Mouse (Mus musculus): Measurements from ENCODE around the gene Gm3327. TPM values are rescaled to one million over a fixed set of nuclear protein-coding genes. Genes with fewer than 3 reads are reported as not detected.
"Not testable (repeated sequence)": the region's sequence is repeated elsewhere in the genome, so short reads cannot be mapped to it uniquely, and the experiment has no call there.

The Gm3327 gene
- total RNA-seq (2021), result not detected
- long read RNA-seq, experiment 1, result 0 reads
- long read RNA-seq, experiment 2, result 0 reads

DNA sequence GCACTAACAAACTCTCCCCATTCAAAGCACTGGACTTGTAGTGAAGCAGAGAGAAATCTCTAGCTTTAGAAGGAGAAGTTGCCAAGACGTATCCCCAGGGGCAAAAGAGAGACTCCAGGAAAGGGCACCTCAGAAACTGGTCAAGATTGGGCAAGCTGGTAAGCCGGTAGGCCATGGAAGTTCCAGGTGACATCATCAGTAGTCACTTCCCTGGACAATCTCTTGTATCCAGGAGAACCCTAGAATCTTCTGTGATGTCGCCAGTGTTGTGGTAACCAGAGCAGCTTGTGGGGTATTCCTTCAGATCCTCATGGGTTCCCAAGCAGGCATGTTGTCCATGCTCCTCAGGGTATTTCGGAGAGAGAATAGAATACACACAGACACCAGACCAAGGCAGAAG is at the start of gene Gm3327:
Gene Gm3327, plus strand, starts transcription at position 301 of the 400 bp plus-strand sequence.
- not testable (repeated sequence) for DNase-seq

DNA sequence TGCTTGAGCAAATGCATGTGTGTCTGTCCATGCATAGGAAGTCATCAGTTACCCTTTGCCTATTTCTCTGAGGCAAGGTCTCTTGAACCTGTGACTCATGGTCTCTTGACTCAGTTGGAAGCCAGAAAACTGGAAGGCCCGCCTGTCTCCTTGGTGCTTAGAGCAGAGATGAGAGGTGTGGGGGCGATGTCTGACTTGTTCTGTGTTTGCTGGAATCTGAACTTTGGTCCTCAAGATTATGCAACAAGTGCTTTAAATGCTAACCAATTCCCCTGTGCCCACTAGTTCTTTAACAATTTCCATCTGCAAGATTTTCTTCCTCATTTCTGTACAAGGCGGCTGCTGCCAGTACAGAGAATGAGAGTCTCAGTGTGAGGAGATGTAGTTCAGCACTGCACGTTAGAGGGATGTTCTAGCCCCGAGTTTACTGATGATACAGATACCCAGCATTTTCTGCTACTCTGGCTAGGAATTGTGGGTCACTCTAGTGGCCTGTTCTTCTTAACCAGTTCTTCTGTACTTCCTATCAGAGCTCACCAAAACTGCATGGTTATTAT is 45.8 kb upstream of the Gm3327 start:
- not testable (repeated sequence) for DNase-seq

DNA sequence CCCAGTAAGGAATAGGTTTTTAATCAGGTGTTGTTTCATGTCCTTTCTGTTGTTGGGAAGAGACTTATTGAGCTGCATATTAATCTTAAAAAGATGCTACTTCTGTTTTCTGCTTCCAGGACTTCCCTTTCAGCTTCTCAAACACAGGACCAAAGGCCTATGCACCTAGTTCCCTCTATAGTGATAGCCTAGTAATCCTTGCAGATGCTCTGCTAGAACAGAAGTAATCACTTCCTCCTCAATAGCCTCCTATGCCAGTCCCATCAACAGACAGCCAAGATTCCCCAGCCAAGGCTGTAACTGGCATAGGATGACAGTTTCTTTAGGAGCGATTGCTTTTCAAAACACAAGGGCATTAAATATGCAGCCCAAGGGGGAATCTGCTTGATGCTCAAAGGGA is 37.1 kb upstream of the Gm3327 start:
- DNase-seq, result not testable (repeated sequence)

DNA sequence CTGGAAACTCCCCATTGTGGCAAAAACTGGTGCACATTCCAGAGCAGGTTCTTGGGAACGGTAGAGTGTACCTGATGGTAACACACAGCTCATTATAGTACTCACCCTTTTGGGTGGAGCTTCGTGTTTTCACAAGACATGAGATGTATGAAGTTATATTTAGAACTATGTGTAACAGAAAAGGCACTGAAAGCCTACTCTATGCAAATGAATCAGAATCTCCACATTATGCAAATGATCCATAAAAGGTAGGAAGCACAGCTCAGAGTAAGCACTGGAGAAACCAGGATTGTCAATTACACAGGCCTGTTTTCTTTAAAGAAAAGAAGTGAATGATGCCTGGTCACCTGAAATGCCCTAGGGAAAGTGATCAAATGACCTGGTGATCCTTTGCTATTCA is 36.1 kb upstream of the Gm3327 start:
- DNase-seq, result not testable (repeated sequence)

DNA sequence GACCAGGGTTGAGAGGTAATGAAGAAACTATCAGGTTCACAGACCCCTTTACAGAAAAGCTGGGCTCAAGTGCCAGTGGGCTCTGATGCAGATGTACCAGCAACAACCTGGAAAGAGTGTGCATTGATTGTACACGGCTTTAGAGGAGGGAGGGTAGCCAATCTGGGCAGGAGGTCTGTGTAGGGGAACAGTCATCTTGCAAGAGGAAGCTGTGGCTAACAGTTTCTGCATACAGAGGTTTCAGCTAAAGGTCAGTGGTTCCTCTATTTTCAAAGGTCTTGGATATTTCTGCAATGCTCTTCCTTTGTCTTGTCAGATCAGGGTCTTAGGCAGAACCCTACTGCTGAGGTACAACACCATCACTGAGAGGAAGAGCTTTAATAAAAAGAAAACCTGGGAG is 32.1 kb upstream of the Gm3327 start:
- not testable (repeated sequence) for DNase-seq

DNA sequence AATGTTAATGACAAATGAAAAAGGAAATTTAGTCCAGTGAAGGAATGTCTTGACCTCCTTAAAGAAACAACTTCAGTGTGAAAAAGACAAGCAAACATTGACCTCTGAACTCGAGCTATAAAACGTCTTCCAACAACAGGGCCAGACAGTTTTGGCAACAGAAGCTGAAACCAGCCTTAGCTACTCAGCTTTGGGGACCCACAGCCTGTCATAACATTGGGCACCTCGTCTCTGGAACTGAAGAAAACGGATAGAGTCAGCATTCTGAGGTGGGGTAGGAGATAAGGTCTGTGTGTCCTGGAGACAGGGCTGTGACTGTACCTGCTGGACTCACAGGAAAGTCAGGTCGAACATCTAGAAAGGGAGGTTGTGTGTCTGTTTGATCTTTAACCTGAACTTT is 29.2 kb upstream of the Gm3327 start:
- not testable (repeated sequence) for DNase-seq

DNA sequence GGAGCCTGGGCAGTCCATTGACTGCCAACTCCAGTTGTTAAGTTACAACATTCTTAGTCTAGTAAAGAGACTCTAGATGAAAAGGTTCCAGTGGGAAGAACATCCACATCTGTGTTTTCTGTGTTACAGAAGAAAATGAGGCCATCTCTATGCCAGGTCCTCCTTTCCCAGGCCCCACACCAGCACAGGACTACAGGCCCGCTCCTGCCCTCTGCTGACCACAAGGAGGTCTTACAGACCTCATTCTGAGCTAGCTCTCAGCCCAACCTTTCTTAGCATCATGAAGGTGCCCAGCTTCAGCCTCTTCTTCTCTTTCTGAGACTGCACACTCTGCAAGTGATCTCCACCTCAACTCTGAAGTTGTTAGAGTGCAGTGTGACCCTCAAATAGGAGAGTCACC is 23.6 kb upstream of the Gm3327 start:
- DNase-seq, result not testable (repeated sequence)

DNA sequence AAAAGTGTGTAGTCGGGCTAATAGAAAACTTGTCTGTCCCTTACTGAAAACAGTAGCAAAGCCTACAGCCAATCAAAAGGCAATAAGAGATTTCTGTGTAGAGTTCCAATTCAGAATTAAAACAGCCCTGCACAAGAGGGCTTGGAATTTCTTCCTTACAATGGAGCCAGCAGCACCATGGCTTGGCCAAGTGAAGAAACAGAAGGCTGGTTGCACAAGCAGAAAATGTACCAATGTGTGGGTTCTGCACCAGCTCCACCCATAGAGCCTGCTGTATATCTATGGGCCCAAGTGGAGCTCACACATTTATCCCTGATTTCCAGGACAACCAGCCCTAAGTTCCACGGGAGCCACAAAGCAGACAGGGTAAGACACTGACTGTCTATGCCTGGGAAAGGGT is 21.3 kb upstream of the Gm3327 start, which contains the start of gene Ear2:
Gene Ear2, plus strand, starts transcription at position 301 of the 400 bp plus-strand sequence.
- DNase-seq, result not testable (repeated sequence)

DNA sequence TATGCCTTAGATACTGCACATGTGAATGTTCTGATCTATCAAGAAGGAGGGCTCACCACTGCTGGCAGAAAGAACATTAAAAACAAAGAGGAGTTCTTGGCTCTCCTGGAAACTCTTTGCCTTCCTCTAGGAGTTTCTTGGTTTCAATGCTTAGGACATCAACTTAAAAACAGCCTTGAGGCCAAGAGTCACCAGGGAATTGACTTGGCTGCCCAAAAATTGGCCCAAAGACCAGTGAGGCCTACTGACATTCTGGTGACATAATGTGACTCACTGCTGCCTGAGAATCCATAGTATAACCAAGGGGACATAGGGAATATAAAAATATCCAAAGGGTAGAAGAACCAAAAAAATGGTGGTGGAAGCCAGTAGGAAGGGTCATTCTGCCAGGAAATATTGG is 12.7 kb upstream of the Gm3327 start:
- peak in 1 of 2 experiments; percentile 1 for DNase-seq

Other genes starting within 250 kb of the Gm3327 start
- gene Ear1, start 248.3 kb upstream of the Gm3327 start, total RNA-seq (2021), result not detected
- gene Ear10, start 200.3 kb upstream of the Gm3327 start, total RNA-seq (2021), result not detected
- 1 to 10 TPM in 1 of 2 experiments, under 1 TPM in 1; 0.43 to 6.2 TPM for gene Gm8113, start 198.5 kb upstream of the Gm3327 start, total RNA-seq (2021)
- gene Ang5, start 166.8 kb upstream of the Gm3327 start, total RNA-seq (2021), result not detected
- gene Ang6, start 121.6 kb upstream of the Gm3327 start, total RNA-seq (2021), result not detected
- 1 to 10 TPM in 1 of 2 experiments, under 1 TPM in 1; 0.95 to 3.0 TPM for gene Ear2, start 21.2 kb upstream of the Gm3327 start, total RNA-seq (2021)
- gene Gm8212, start 73.8 kb downstream of the Gm3327 start, total RNA-seq (2021), result not detected
- gene 4930503E14Rik, start 89.4 kb downstream of the Gm3327 start, total RNA-seq (2021), result not detected
- not detected for gene Gm8220, start 161.7 kb downstream of the Gm3327 start, total RNA-seq (2021)
- not detected for gene Gm5930, start 214.7 kb downstream of the Gm3327 start, total RNA-seq (2021)
- gene Gm8229, start 241.5 kb downstream of the Gm3327 start, total RNA-seq (2021), result not detected